Mouse (Mus musculus): ENCODE data around the gene Trappc1. TPM values are rescaled to one million over a fixed set of nuclear protein-coding genes. Genes with fewer than 3 reads are reported as not detected.

Gene Trappc1
- total and polyA plus RNA-seq, 3 experiments, result 85.4 to 124 (median 102) TPM

DNA sequence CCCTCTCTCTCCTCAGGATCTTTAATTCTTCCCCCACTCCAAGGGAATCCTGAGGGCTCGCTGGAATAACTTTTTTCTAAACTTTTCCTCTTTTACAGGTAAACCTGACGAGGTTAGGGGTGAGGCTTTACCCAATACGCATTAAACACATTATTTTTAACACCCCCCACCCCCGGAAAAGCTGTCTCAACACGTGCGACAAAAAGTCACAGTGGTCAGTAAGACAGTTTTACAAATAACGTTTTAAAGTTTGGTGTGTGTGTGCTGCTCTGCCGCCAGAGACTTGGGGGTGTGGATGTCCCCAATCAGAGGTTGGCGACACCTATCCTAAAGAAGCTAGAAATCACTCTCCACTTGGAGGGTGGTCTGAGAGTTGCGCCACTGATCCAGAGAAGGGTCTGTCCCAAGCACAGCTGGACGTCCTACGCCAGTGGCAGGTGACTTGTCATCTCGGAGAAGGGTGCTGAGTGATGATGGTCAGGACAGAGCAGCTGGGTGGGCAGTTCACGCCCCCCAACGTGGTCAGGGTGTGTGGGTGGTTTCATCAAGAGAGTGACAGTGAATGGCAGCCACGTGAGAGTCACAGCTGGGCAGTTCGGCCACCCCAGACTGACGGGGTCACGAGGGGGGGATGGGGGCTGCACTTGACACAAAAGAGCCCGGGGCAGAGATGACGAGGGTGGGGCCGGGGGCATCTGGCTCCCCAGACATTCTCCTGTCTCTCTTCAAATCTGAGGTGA lies 44.0 kb downstream of the Trappc1 start:
- peak; percentile 51 for TF ChIP-seq TCF12 (IDR thresholded peaks at IDR 0.05; ENCODE audit: low read depth, low read length)
- TF ChIP-seq MAX (IDR thresholded peaks at IDR 0.05; ENCODE audit: low read length), result peak; percentile 53
- TF ChIP-seq KAT2A (IDR thresholded peaks at IDR 0.05; ENCODE audit: insufficient replicate concordance, low read length), result no peak
- TF ChIP-seq MYC (IDR thresholded peaks at IDR 0.05; ENCODE audit: low read depth, low read length), result peak; percentile 63; the same call in 1 of the 2 replicates
- 0 out of 2 replicates have a peak, but pooled peaks have one; percentile 33 for TF ChIP-seq ETS1 (conservative IDR thresholded peaks at IDR 0.05; ENCODE audit: low read depth, low read length)
- TF ChIP-seq MXI1 (IDR thresholded peaks at IDR 0.05; ENCODE audit: low read depth, low read length), result peak; percentile 83
- no peak for TF ChIP-seq UBTF (IDR thresholded peaks at IDR 0.05; ENCODE audit: low read depth, low read length)
- TF ChIP-seq SIN3A (IDR thresholded peaks at IDR 0.05; ENCODE audit: low read length), result peak; percentile 79
- peak; percentile 83 for TF ChIP-seq BHLHE40 (IDR thresholded peaks at IDR 0.05; ENCODE audit: low read depth, low read length)
- peak; percentile 1; the same call in 1 of the 2 replicates for TF ChIP-seq CHD1 (IDR thresholded peaks at IDR 0.05; ENCODE audit: low read depth, low read length)
- no peak for TF ChIP-seq ZKSCAN1 (IDR thresholded peaks at IDR 0.05; ENCODE audit: borderline replicate concordance, low read depth, low read length)
- TF ChIP-seq ELF1 (IDR thresholded peaks at IDR 0.05; ENCODE audit: low read depth, low read length), result 0 out of 2 replicates have a peak, but pooled peaks have one; percentile 12
- TF ChIP-seq USF1 (IDR thresholded peaks at IDR 0.05; ENCODE audit: low read depth, low read length), result no peak
- TF ChIP-seq NRF1 (IDR thresholded peaks at IDR 0.05; ENCODE audit: low read depth, low read length), result no peak
- 0 out of 2 replicates have a peak, but pooled peaks have one; percentile 26 for TF ChIP-seq HCFC1 (IDR thresholded peaks at IDR 0.05; ENCODE audit: low read depth, low read length)
- peak; percentile 44; the same call in 1 of the 2 replicates for TF ChIP-seq NELFE (IDR thresholded peaks at IDR 0.05; ENCODE audit: low read depth, low read length)
- Histone ChIP-seq H3K4me3 (replicated peaks in 1 of 3; ENCODE audit: low read depth in 2 of 3, low read length in 2 of 3, poor library complexity in 1 of 3) (peak overlapping the region; percentile 76 to 84 (median 78)), H3K9me3 (replicated peaks; ENCODE audit: low read length) (no peaks in the 10 kb centered on the region), H3K27me3 (replicated peaks) (no peaks in the 10 kb centered on the region), H3K9ac (ENCODE audit: insufficient read depth, low read depth) (peak overlapping the region; percentile 100), H3K4me1 (ENCODE audit: control insufficient read depth in 1 of 2, insufficient read depth in 2 of 2) (peaks cover 7 to 40% of the 10 kb centered on the region in 2 experiments), H3K36me3 (replicated peaks in 1 of 2; ENCODE audit: control insufficient read depth in 1 of 2, insufficient read depth in 1 of 2, low read length in 1 of 2) (peaks cover 5 to 39% of the 10 kb centered on the region in 2 experiments), H3K4me2 (ENCODE audit: insufficient read depth, low read depth, poor library complexity, severe bottlenecking) (peak overlapping the region; percentile 96), H3K79me2 (replicated peaks; ENCODE audit: control insufficient read depth, extremely low read depth, insufficient read depth, poor library complexity, severe bottlenecking) (peaks cover 3% of the 10 kb centered on the region; the same call in 1 of the 2 replicates), H3K27ac (ENCODE audit: insufficient read depth, low read depth) (peak overlapping the region; percentile 49)
- dilution Hi-C loops (cut with MboI; ENCODE audit: extremely low pct_ligation_motif_present, extremely low pct_unique_long_range_greater_than_20kb, low sequenced_read_pairs), result no loop called here
- DNase-seq (ENCODE audit: extremely low read depth), result peak; percentile 43
- in situ Hi-C loops (cut with MboI; ENCODE audit: low pct_ligation_motif_present, low pct_unique_long_range_greater_than_20kb, low sequenced_read_pairs), result loop anchor here (5.0 kb wide), 2 partner anchors 35 to 100 kb away; no protein-coding TSS in a partner anchor

Measured in CH12.LX (cell line).